Mouse (Mus musculus): ENCODE data around the gene Aven.

- TF ChIP-seq ZNF384 (IDR thresholded peaks at IDR 0.05; ENCODE audit: low read depth, low read length) (no peak), CHD2 (IDR thresholded peaks at IDR 0.05; ENCODE audit: low read depth, low read length) (no peak), ZC3H11A (IDR thresholded peaks at IDR 0.05; ENCODE audit: borderline replicate concordance, low read depth, low read length) (no peak)
These were observed 63.8 kb downstream of the Aven start for GRCm38 (mm10) chr2:112556527-112556926.

All from ES-E14 (cell line).